16 mouse cellular contexts compared by ENCODE assay signal in the genomic region with DNA sequence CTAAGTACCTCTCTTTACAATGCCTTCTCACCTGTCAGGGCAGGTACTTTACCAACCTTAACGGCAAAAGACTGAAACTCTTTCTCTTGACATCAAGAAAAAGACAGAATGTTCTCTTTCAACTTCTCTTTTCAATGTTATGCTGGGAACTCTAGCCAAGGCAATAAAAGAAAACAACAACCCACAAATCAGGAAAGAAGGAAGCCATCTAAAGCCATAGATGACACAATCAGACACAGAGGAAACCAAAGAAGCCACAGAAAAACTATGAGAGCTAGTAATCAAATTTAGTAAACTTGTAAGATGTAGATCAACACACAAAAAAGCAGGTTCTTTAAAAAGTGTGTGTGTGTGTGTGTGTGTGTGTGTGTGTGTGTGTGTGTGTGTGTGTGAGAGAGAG.
"Had no signal": no experiment of that assay in that cellular context is flagged by ENCODE, and none has a peak within 500 bp of the region (broad histone marks: within the 10 kb centered on the region; RNA-seq: fewer than 3 reads in every experiment).

No protein-coding gene starts in this region.

- DNase-seq: kidney, adult 11 months; kidney, adult 8-10 months; kidney, postnatal 10 days; kidney, postnatal 36 days; layer of hippocampus, postnatal 36 days; liver; lung, adult 2 months; lung, postnatal 14 days; retina, postnatal 1 day; right cerebral cortex, postnatal 25 days; spleen, adult 18-20 months; thymus, adult 2 months; thymus, postnatal 25 days had no signal

- ATAC-seq: liver, embryonic 12.5 days; midbrain, embryonic 13.5 days; midbrain, embryonic 16.5 days had no signal
